Mouse (Mus musculus) lung, postnatal 0 days (tissue): ENCODE measurements at regions not wholly inside any gene's neighbourhood (a gene's known extent, or its start where the extent isn't known, plus 50 kb on each side); places are given as distances from the start of the nearest gene placed in this dataset.
A peak's percentile ranks its signal among the peaks of the same experiment; 100 is the strongest.

Experiments
- ATAC-seq: fragments of 200-750 bp; cut with Nextera tagmentation; 2 replicates; pipeline ENCODE4 v1.8.0; 2017; ENCODE audit warnings: moderate library complexity
- DNase-seq: peaks from one replicate; pipeline ENCODE4 v3.0.0-alpha.2; 2016; ENCODE audit warnings: low spot score
- H3K27ac ChIP-seq: fragments of 300-500 bp; sonication (generic); 2 replicates; pipeline ENCODE4 v1.5.1; 2014; ENCODE audit warnings: antibody characterized with exemption, mild to moderate bottlenecking, low read length, mixed read lengths
- H3K27me3 ChIP-seq: fragments of 300-500 bp; sonication (generic); replicated peaks from 2 replicates; pipeline ENCODE4 v1.6.1; 2014; ENCODE audit warnings: low read length, mixed read lengths; ENCODE audit not compliant: insufficient read depth
- H3K36me3 ChIP-seq: fragments of 300-500 bp; sonication (generic); 2 replicates; pipeline ENCODE4 v1.6.1; 2014; ENCODE audit warnings: low read length, mixed read lengths; ENCODE audit not compliant: insufficient read depth
- H3K4me1 ChIP-seq: fragments of 300-500 bp; sonication (generic); 2 replicates; pipeline ENCODE4 v1.6.1; 2014; ENCODE audit warnings: antibody characterized with exemption, low read depth, low read length, mixed read lengths; ENCODE audit not compliant: insufficient read depth
- H3K4me2 ChIP-seq: fragments of 300-500 bp; sonication (generic); replicated peaks from 2 replicates; pipeline ENCODE4 v1.6.1; 2014; ENCODE audit warnings: low read depth, mild to moderate bottlenecking, low read length, moderate library complexity, mixed read lengths
- H3K4me3 ChIP-seq: fragments of 300-500 bp; sonication (generic); 2 replicates; pipeline ENCODE4 v1.5.1; 2014; ENCODE audit warnings: low read depth, low read length
- H3K9ac ChIP-seq: fragments of 300-500 bp; sonication (generic); replicated peaks from 2 replicates; pipeline ENCODE4 v1.6.1; 2014; ENCODE audit warnings: low read depth, mild to moderate bottlenecking
- H3K9me3 ChIP-seq: fragments of 300-500 bp; sonication (generic); 2 replicates; pipeline ENCODE4 v1.6.1; 2016; ENCODE audit warnings: low read length, mixed read lengths
- CTCF ChIP-seq: IDR thresholded peaks from 2 replicates; pipeline ENCODE4 v1.5.1; 2016; ENCODE audit warnings: antibody characterized with exemption, mild to moderate bottlenecking
- EP300 ChIP-seq: IDR thresholded peaks from 2 replicates; pipeline ENCODE4 v1.6.1; 2016; ENCODE audit warnings: antibody characterized with exemption, mild to moderate bottlenecking, control low read depth
- WGBS: fragments of 180-500 bp; shearing (Covaris S2); extraction: QIAGEN DNeasy Blood & Tissue Kit; methylation state at CpG from one replicate; pipeline ENCODE4 v1.1.7; 2014; 5-methylcytosine and 5-hydroxymethylcytosine counted together

DNA sequence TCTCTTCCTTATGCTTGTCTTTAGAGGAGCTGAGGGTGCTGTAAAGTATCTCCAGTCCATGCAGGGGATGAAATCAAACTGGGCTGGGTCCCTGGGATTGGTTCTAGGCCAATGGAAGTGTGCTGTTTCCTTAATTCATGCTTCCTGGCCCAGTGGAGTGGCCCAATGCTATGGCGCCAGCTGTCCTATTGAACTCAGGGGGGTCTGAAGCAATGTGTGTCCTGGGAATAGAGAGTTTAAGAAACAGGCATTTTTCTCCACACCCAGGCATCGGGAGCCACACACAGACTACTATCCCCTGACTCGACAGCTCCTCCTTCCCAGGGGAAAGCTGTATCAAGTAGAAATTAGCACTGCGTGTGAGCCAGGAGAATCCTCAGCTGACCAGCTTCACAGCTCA lies 269.8 kb downstream of the Gadd45g start:
- Histone ChIP-seq H3K4me2 (no peak overlapping the region), H3K9me3 (no peaks in the 10 kb centered on the region), H3K36me3 (no peaks in the 10 kb centered on the region), H3K27me3 (no peaks in the 10 kb centered on the region), H3K4me1 (peaks cover 3% of the 10 kb centered on the region; the same call in 1 of the 2 replicates), H3K9ac (no peak overlapping the region), H3K27ac (no peak overlapping the region), H3K4me3 (no peak overlapping the region)
- TF ChIP-seq EP300: no peak
- no peak for TF ChIP-seq CTCF
- ATAC-seq: peak; percentile 47
- 73% methylated on average over 4 of the region's 4 CpGs for WGBS
- DNase-seq: peak; percentile 55

DNA sequence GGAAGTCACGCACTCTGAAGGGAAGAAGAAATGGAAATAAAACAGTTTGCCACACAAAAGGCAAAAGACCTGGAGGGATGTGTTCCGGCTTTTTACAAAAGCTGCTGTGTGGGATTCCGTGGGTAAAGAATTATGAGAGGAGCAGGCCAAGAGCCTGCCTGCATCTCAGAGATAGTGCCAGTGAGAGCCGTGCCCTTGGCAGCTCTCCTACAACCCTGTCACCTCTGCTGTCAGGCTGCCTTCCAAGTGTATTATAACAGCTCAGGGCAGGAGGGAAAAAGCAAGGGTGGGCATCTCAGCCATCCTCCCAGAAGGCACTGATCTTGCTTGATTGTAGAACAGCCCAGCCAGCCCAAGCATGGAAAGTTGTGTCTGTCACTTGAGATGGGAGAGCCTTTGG lies 270.3 kb downstream of the Gadd45g start:
- Histone ChIP-seq H3K36me3 (no peaks in the 10 kb centered on the region), H3K4me1 (peaks cover 2% of the 10 kb centered on the region; the same call in 1 of the 2 replicates), H3K27ac (no peak overlapping the region), H3K4me2 (no peak overlapping the region), H3K4me3 (no peak overlapping the region), H3K9ac (no peak overlapping the region), H3K9me3 (no peaks in the 10 kb centered on the region), H3K27me3 (no peaks in the 10 kb centered on the region)
- TF ChIP-seq CTCF (no peak), EP300 (no peak)
- DNase-seq (no peak), ATAC-seq (no peak)
- 63% methylated on average over 4 of the region's 4 CpGs for WGBS

DNA sequence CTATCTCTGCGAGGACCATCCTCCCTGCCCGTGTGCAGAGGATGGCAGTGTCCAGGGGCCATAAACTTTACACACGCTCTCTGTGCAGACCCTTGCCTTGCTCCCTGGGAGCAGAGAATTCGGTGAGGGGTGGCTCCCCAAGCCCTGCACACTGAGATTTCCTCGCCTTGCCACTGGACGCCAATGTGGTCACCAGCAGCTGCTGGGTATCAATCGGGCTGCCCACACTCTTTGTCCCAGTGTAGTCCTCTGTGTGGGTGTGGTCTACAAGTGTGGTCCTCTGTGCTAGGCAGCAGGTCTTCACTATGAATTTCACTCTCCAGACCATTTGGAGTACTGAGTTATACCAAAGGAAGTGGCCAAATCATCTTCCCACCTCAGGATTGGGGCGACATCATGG lies 274.3 kb downstream of the Gadd45g start:
- WGBS: 80% methylated on average over 8 of the region's 8 CpGs
- TF ChIP-seq EP300: no peak
- no peak for TF ChIP-seq CTCF
- no peaks in the 10 kb centered on the region for H3K27me3 ChIP-seq

DNA sequence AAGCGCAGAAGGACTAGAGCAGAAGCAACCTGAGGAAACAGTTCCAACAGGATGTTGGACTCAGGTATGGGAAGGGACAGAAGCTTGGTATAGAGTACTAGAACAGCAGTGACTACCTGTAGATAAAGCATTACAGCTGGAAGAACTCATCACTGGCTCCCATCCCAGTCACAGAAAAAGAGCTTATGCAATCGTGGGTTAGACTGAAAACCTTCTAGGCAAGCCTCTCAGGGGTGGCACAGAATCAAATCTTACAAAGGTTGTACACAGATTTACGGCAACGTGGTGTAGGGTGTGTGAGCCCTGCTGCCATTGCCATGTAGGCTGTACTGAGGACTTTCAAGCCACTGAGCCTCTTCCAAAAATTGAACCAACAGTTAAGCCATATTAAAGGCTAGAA lies 278.6 kb downstream of the Gadd45g start:
- no peak for ATAC-seq
- Histone ChIP-seq H3K27me3 (no peaks in the 10 kb centered on the region), H3K4me1 (no peaks in the 10 kb centered on the region), H3K4me2 (no peak overlapping the region), H3K27ac (no peak overlapping the region), H3K4me3 (no peak overlapping the region), H3K9me3 (no peaks in the 10 kb centered on the region), H3K36me3 (no peaks in the 10 kb centered on the region), H3K9ac (no peak overlapping the region)
- WGBS: 76% methylated on average over 4 of the region's 4 CpGs
- no peak for DNase-seq
- no peak for TF ChIP-seq CTCF
- TF ChIP-seq EP300: no peak

More for the DNA sequence above, 274.3 kb downstream of the Gadd45g start:
- Histone ChIP-seq H3K36me3 (no peaks in the 10 kb centered on the region), H3K27ac (no peak overlapping the region), H3K4me1 (peaks cover 2% of the 10 kb centered on the region; the same call in 1 of the 2 replicates), H3K4me2 (no peak overlapping the region), H3K4me3 (no peak overlapping the region), H3K9ac (no peak overlapping the region), H3K9me3 (no peaks in the 10 kb centered on the region)
- no peak for ATAC-seq
- no peak for DNase-seq

DNA sequence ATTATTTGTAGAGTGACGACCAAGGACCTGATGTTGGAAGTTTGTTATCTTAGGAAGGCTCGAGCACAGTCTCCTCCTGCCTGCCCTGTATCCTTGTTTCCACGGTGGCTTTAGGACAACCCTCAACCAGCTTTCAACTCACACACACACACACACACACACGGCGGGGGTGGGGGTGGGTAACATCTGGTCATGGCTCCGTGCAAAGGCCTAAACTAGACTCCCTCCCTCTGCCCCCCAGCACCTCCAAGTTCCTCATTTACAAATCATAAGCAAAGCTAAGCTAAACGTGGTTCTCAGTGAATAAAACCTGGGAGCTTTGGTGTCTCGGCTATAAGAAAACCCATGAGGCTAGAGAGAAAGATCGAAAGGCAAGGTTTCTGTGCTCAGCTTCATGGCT lies 281.3 kb downstream of the Gadd45g start:
- H3K36me3 ChIP-seq: no peaks in the 10 kb centered on the region
- no peaks in the 10 kb centered on the region for H3K27me3 ChIP-seq
- no peak overlapping the region for H3K9ac ChIP-seq
- 68% methylated on average over 9 of the region's 9 CpGs for WGBS
- H3K27ac ChIP-seq: no peak overlapping the region
- H3K4me3 ChIP-seq: no peak overlapping the region
- no peak for ATAC-seq
- no peak overlapping the region for H3K4me2 ChIP-seq
- TF ChIP-seq CTCF (no peak), EP300 (no peak)
- no peak for DNase-seq
- peaks cover 2% of the 10 kb centered on the region; the same call in 1 of the 2 replicates for H3K9me3 ChIP-seq
- no peaks in the 10 kb centered on the region for H3K4me1 ChIP-seq

DNA sequence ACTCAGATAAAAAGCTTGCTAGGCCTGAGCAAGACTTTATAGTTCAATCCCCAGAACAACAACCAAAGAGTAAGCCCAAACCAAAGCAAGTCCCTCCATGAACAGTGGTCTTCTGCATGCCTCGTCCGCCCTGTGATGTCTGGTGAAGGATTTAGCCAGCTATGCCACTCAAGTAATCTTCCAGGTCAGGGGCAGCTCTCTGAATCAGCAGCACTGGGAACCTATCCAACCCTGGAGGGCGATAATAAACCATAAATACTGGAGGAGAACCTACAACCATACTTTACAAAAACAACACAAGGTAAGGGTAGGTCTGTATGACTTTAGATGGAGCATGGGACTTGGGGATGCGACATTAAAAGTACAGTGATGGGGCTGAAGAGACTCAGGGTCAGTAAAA lies 283.0 kb downstream of the Gadd45g start:
- ATAC-seq: no peak
- H3K4me2 ChIP-seq: no peak overlapping the region
- no peak overlapping the region for H3K27ac ChIP-seq
- no peak overlapping the region for H3K4me3 ChIP-seq
- no peak overlapping the region for H3K9ac ChIP-seq
- H3K27me3 ChIP-seq: no peaks in the 10 kb centered on the region
- TF ChIP-seq EP300: no peak
- TF ChIP-seq CTCF: no peak
- no peak for DNase-seq
- no peaks in the 10 kb centered on the region for H3K36me3 ChIP-seq
- H3K9me3 ChIP-seq: peaks cover 2% of the 10 kb centered on the region; the same call in 1 of the 2 replicates
- no peaks in the 10 kb centered on the region for H3K4me1 ChIP-seq
- 79% methylated on average over 4 of the region's 4 CpGs for WGBS

DNA sequence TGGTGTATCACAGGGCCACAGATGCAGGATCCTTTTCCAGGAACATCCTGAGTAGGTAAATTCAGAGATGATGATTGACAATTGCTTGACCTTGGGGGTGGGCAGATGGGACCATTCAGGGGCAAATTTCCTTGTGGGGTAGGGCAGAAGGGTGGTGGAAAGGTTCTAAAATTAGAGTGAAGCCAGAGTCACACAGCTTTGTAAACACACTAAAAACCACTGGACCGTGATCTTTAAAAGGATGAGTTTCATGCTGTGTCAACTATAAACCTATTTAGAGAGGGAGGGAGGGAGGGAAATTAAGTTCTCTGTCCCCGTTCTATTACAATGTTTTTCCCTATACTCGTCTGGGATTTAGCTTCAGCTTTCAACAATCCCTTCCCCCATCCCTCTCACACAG lies 286.7 kb downstream of the Gadd45g start:
- H3K4me2 ChIP-seq: no peak overlapping the region

More for the DNA sequence above, 286.7 kb downstream of the Gadd45g start:
- 61% methylated on average over 3 of the region's 3 CpGs for WGBS
- TF ChIP-seq EP300: no peak
- no peak for TF ChIP-seq CTCF
- no peaks in the 10 kb centered on the region for H3K27me3 ChIP-seq
- H3K36me3 ChIP-seq: no peaks in the 10 kb centered on the region
- DNase-seq (no peak), ATAC-seq (no peak)
- H3K27ac ChIP-seq: no peak overlapping the region
- no peak overlapping the region for H3K4me3 ChIP-seq
- no peaks in the 10 kb centered on the region for H3K4me1 ChIP-seq
- no peak overlapping the region for H3K9ac ChIP-seq
- peaks cover 2% of the 10 kb centered on the region; the same call in 1 of the 2 replicates for H3K9me3 ChIP-seq
